ENCODE assay signal across 7 mouse cellular contexts in genomic region chrX:101332375-101333211, GRCm38 (mm10). TPM values are rescaled to one million over a fixed set of nuclear protein-coding genes. Genes with fewer than 3 reads are reported as not detected.
DNase-seq lines count a peak whose midpoint lies in the region; ATAC-seq lines count a peak whose summit lies in the region.

No protein-coding gene starts in this region.

- H3K4me3 ChIP-seq in intestine, embryonic 15.5 days (replicated peaks) = peak overlapping the region; percentile 33
- H3K4me3 ChIP-seq in midbrain, embryonic 10.5 days = peak overlapping the region; percentile 51

- no peaks in the 10 kb centered on the region for H3K9me3 ChIP-seq in intestine, embryonic 15.5 days
- no peaks in the 10 kb centered on the region for H3K9me3 ChIP-seq in midbrain, embryonic 10.5 days (replicated peaks)

- peak; percentile 96 for ATAC-seq in intestine, embryonic 15.5 days

- H3K36me3 ChIP-seq in intestine, embryonic 15.5 days = no peaks in the 10 kb centered on the region
- H3K36me3 ChIP-seq in midbrain, embryonic 10.5 days = no peaks in the 10 kb centered on the region

- WGBS in intestine, embryonic 15.5 days = 22% methylated on average over 30 of the region's 49 CpGs
- 18% methylated on average over 38 of the region's 49 CpGs for WGBS in midbrain, embryonic 10.5 days

- H3K27ac ChIP-seq in intestine, embryonic 15.5 days = peak overlapping the region; percentile 77
- peak overlapping the region; percentile 90 for H3K27ac ChIP-seq in midbrain, embryonic 10.5 days (replicated peaks)

- 0 out of 2 replicates have a peak overlapping the region, but pooled peaks have one; percentile 28 for H3K9ac ChIP-seq in intestine, embryonic 15.5 days

- intact Hi-C loops in gastrocnemius, postnatal 36 days (cut with DNase I) = loop anchor here (10.0 kb wide), 1 partner anchor 558 kb away; no protein-coding TSS in a partner anchor
- intact Hi-C loops in left cerebral cortex, postnatal 25 days (cut with DNase I) = loop anchor here (1.0 to 5.0 kb wide), 4 partner anchors 32 to 110 kb away; partner anchors contain the start of genes Foxo4 and Snx12

- H3K27me3 ChIP-seq in intestine, embryonic 15.5 days (replicated peaks) = no peaks in the 10 kb centered on the region
- H3K27me3 ChIP-seq in midbrain, embryonic 10.5 days (ENCODE audit: low read depth, poor library complexity, severe bottlenecking) = peaks cover 10% of the 10 kb centered on the region

- H3K4me1 ChIP-seq in intestine, embryonic 15.5 days (replicated peaks) = no peaks in the 10 kb centered on the region
- peaks cover 14% of the 10 kb centered on the region for H3K4me1 ChIP-seq in midbrain, embryonic 10.5 days

- peak overlapping the region; percentile 62 for H3K4me2 ChIP-seq in intestine, embryonic 15.5 days (replicated peaks)

- peak; percentile 92 for DNase-seq in adrenal gland, adult 2 months
- DNase-seq in embryo, embryonic 11.5 days (ENCODE audit: low read depth, low spot score) = peak; percentile 81
- DNase-seq in gastrocnemius, postnatal 36 days = peak; percentile 71 to 74
- peak; percentile 84 to 96 for DNase-seq in left cerebral cortex, postnatal 25 days (ENCODE audit: low spot score in 2 of 2)
- DNase-seq in midbrain, embryonic 10.5 days (ENCODE audit: low spot score) = peak; percentile 89
- peak; percentile 81 for DNase-seq in right cerebral cortex, postnatal 4 days

RNA-seq across cellular contexts. Expression of gene Nlgn3, which starts 33.6 kb away (rescaled TPM):
- 10 to 100 TPM in 1 of 2 experiments, 1 to 10 TPM in 1; 5.2 to 28.2 TPM for total RNA-seq in adrenal gland, adult 2 months (2021)
- 2.8 and 3.9 TPM in 2 replicates for polyA plus RNA-seq in adrenal gland, adult 2 months (2012; rRNA removed)
- total RNA-seq in gastrocnemius, postnatal 36 days (2021) = under 1 TPM; 0.08 to 0.15 TPM
- 4.4 and 4.8 TPM in 2 replicates for polyA plus RNA-seq in intestine, embryonic 15.5 days (2015; fragmentation: Nextera tagmentation; extraction: Ambion mirVana)
- 100 to 1,000 TPM; 174 to 180 TPM for total RNA-seq in left cerebral cortex, postnatal 25 days (2021)
- polyA plus RNA-seq in midbrain, embryonic 10.5 days (2016; fragmentation: Nextera tagmentation; extraction: Ambion mirVana) = 7.8 and 15.6 TPM in 2 replicates

RNA-seq across cellular contexts. Expression of gene Gjb1, which starts 43.6 kb away (rescaled TPM):
- 1 to 10 TPM in 1 of 2 experiments, not detected in 1; 2.7 TPM for total RNA-seq in adrenal gland, adult 2 months (2021)
- polyA plus RNA-seq in adrenal gland, adult 2 months (2012; rRNA removed) = 0.11 and 0.84 TPM in 2 replicates
- total RNA-seq in gastrocnemius, postnatal 36 days (2021) = under 1 TPM; 0.28 to 0.57 TPM
- polyA plus RNA-seq in intestine, embryonic 15.5 days (2015; fragmentation: Nextera tagmentation; extraction: Ambion mirVana) = 59.2 and 77.1 TPM in 2 replicates
- 10 to 100 TPM in 1 of 2 experiments, 1 to 10 TPM in 1; 8.3 to 10.3 TPM for total RNA-seq in left cerebral cortex, postnatal 25 days (2021)
- not detected in 2 replicates for polyA plus RNA-seq in midbrain, embryonic 10.5 days (2016; fragmentation: Nextera tagmentation; extraction: Ambion mirVana)

RNA-seq across cellular contexts. Expression of gene Med12, which starts 58.8 kb away (rescaled TPM):
- 10 to 100 TPM; 30.2 to 36.4 TPM for total RNA-seq in adrenal gland, adult 2 months (2021)
- polyA plus RNA-seq in adrenal gland, adult 2 months (2012; rRNA removed) = 132 and 157 TPM in 2 replicates
- total RNA-seq in gastrocnemius, postnatal 36 days (2021) = 10 to 100 TPM; 15.5 to 18.1 TPM
- 22.8 and 25.3 TPM in 2 replicates for polyA plus RNA-seq in intestine, embryonic 15.5 days (2015; fragmentation: Nextera tagmentation; extraction: Ambion mirVana)
- total RNA-seq in left cerebral cortex, postnatal 25 days (2021) = 10 to 100 TPM; 18.4 to 22.7 TPM
- 30.8 and 39.4 TPM in 2 replicates for polyA plus RNA-seq in midbrain, embryonic 10.5 days (2016; fragmentation: Nextera tagmentation; extraction: Ambion mirVana)

Comparison
In these comparisons a context has a peak if more than half of its experiments do, and no peak if none do; other contexts are left out.
1. Peak in every context shown above with its lines: DNase-seq, ATAC-seq, H3K4me3 ChIP-seq and H3K27ac ChIP-seq.
2. RNA of gene Nlgn3, which starts 33.6 kb away (total RNA-seq): 174 to 180 TPM in left cerebral cortex, postnatal 25 days; 5.2 to 28.2 TPM in adrenal gland, adult 2 months and 0.08 to 0.15 TPM in gastrocnemius, postnatal 36 days; every median in the first group is over 4 times any median in the second.